In genomic region chr16:97593057-97593456, GRCm38 (mm10) we compare ENCODE assay signal across 9 mouse cellular contexts. TPM values are rescaled to one million over a fixed set of nuclear protein-coding genes. Genes with fewer than 3 reads are reported as not detected.
A peak's percentile ranks its signal among the peaks of the same experiment; 100 is the strongest.
DNase-seq lines count a peak whose midpoint lies in the region; ATAC-seq lines count a peak whose summit lies in the region.
"Had no signal": no experiment of that assay in that cellular context is flagged by ENCODE, and none has a peak within 500 bp of the region (broad histone marks: within the 10 kb centered on the region; RNA-seq: fewer than 3 reads in every experiment).

No protein-coding gene starts in this region.

- H3K36me3 ChIP-seq in forebrain, embryonic 11.5 days (ENCODE audit: control insufficient read depth, insufficient read depth, low read length), result no peaks in the 10 kb centered on the region
- no peaks in the 10 kb centered on the region for H3K36me3 ChIP-seq in forebrain, embryonic 12.5 days (replicated peaks)
- H3K36me3 ChIP-seq: midbrain, embryonic 12.5 days had no signal

- no peaks in the 10 kb centered on the region for H3K4me1 ChIP-seq in forebrain, embryonic 11.5 days (replicated peaks; ENCODE audit: control insufficient read depth, insufficient read depth, low read length)
- no peaks in the 10 kb centered on the region for H3K4me1 ChIP-seq in forebrain, embryonic 12.5 days
- H3K4me1 ChIP-seq: midbrain, embryonic 12.5 days had no signal

- no peak overlapping the region for H3K9ac ChIP-seq in forebrain, embryonic 11.5 days (ENCODE audit: low read length)
- H3K9ac ChIP-seq in forebrain, embryonic 12.5 days, result no peak overlapping the region
- H3K9ac ChIP-seq: midbrain, embryonic 12.5 days had no signal

- no peak overlapping the region for H3K4me3 ChIP-seq in forebrain, embryonic 11.5 days (ENCODE audit: low read depth, low read length)
- H3K4me3 ChIP-seq in forebrain, embryonic 12.5 days (replicated peaks), result no peak overlapping the region
- H3K4me3 ChIP-seq: midbrain, embryonic 12.5 days had no signal

- DNase-seq in forebrain, embryonic 11.5 days (ENCODE audit: low spot score), result peak; percentile 87
- peak; percentile 82 for DNase-seq in R1 (ENCODE audit: low read depth, low spot score)
- DNase-seq in embryo, embryonic 10 days (ENCODE audit: low spot score), result peak; percentile 83
- DNase-seq in heart, postnatal 4 days, result peak; percentile 86
- DNase-seq in left cerebral cortex, adult 11 months (ENCODE audit: low spot score), result peak; percentile 45
- DNase-seq in monocyte, adult 2 months (ENCODE audit: low read depth in 1 of 2, low spot score in 2 of 2), result peak; percentile 50 to 76
- DNase-seq in telencephalon, adult 2 months (ENCODE audit: low read depth, low spot score), result peak; percentile 5

- no peaks in the 10 kb centered on the region for H3K9me3 ChIP-seq in forebrain, embryonic 11.5 days (ENCODE audit: control insufficient read depth, low read length)
- no peaks in the 10 kb centered on the region for H3K9me3 ChIP-seq in forebrain, embryonic 12.5 days
- H3K9me3 ChIP-seq: midbrain, embryonic 12.5 days had no signal

- H3K4me2 ChIP-seq in forebrain, embryonic 11.5 days (ENCODE audit: low read depth, low read length, severe bottlenecking), result no peak overlapping the region
- H3K4me2 ChIP-seq in forebrain, embryonic 12.5 days, result no peak overlapping the region
- H3K4me2 ChIP-seq: midbrain, embryonic 12.5 days had no signal

- ATAC-seq in forebrain, embryonic 11.5 days (replicated peaks; ENCODE audit: low FRiP score), result no peak; the same call in 1 of the 2 replicates
- ATAC-seq in forebrain, embryonic 12.5 days (ENCODE audit: low FRiP score), result no peak

- 37% methylated on average over 1 of the region's 1 CpGs for WGBS in forebrain, embryonic 11.5 days
- WGBS in forebrain, embryonic 12.5 days, result 18% methylated on average over 1 of the region's 1 CpGs

- no peak overlapping the region for H3K27ac ChIP-seq in forebrain, embryonic 11.5 days (ENCODE audit: low read depth, low read length)
- no peak overlapping the region for H3K27ac ChIP-seq in forebrain, embryonic 12.5 days
- H3K27ac ChIP-seq: midbrain, embryonic 12.5 days had no signal

- no peaks in the 10 kb centered on the region for H3K27me3 ChIP-seq in forebrain, embryonic 11.5 days (ENCODE audit: control insufficient read depth, insufficient read depth, low read length)
- no peaks in the 10 kb centered on the region for H3K27me3 ChIP-seq in forebrain, embryonic 12.5 days
- H3K27me3 ChIP-seq: midbrain, embryonic 12.5 days had no signal

RNA-seq across cellular contexts. Expression of gene Tmprss2, which starts 17.9 kb away (rescaled TPM):
- polyA plus RNA-seq in forebrain, embryonic 11.5 days (2014; fragmentation: Nextera tagmentation; extraction: Ambion mirVana), result 0.05 and 0.49 TPM in 2 replicates
- 0.20 and 0.76 TPM in 2 replicates for polyA plus RNA-seq in forebrain, embryonic 12.5 days (2016; fragmentation: Nextera tagmentation; extraction: Ambion mirVana)
- total RNA-seq in heart, postnatal 4 days (2021), result not detected

Comparison
In these comparisons a context has a peak if more than half of its experiments do, and no peak if none do; other contexts are left out.
1. DNase-seq: peak in every context shown above with its lines; median percentile 87 in forebrain, embryonic 11.5 days; 86 in heart, postnatal 4 days; 83 in embryo, embryonic 10 days; 82 in R1; 63 in monocyte, adult 2 months; 45 in left cerebral cortex, adult 11 months; 5 in telencephalon, adult 2 months.